8 mouse cellular contexts compared by ENCODE assay signal in genomic region chr2:71981343-71981851, GRCm38 (mm10). TPM values are rescaled to one million over a fixed set of nuclear protein-coding genes. Genes with fewer than 3 reads are reported as not detected.
DNase-seq lines count a peak whose midpoint lies in the region; ATAC-seq and TF ChIP-seq lines count a peak whose summit lies in the region.

No protein-coding gene starts in this region.

- H3K4me1 ChIP-seq in liver, embryonic 16.5 days (ENCODE audit: control insufficient read depth, low read depth, low read length), result no peaks in the 10 kb centered on the region; the same call in 1 of the 2 replicates

- peak overlapping the region; percentile 66 for H3K4me2 ChIP-seq in liver, embryonic 16.5 days (ENCODE audit: low read depth, low read length)

- peak overlapping the region; percentile 94 for H3K27ac ChIP-seq in left cerebral cortex, adult 2 months
- H3K27ac ChIP-seq in liver, embryonic 16.5 days (ENCODE audit: low read length), result no peak overlapping the region

- no peak for ATAC-seq in liver, embryonic 16.5 days (ENCODE audit: low read depth)
- ATAC-seq in erythroid progenitor cell, adult 5-6 weeks (replicated peaks; ENCODE audit: low FRiP score, poor library complexity, severe bottlenecking), result no peak

- no peak for DNase-seq in left cerebral cortex, adult 2 months (ENCODE audit: extremely low spot score in 1 of 2, low spot score in 2 of 2)
- no peak for DNase-seq in left cerebral cortex, postnatal 14 days (ENCODE audit: low spot score in 2 of 2)
- DNase-seq in cerebellum, adult 8-10 months, result peak; percentile 64
- DNase-seq in forelimb bud, embryonic 11.5 days (ENCODE audit: low read depth, low spot score), result peak; percentile 7
- no peak for DNase-seq in adrenal gland, adult 8-10 months
- DNase-seq in gastrocnemius, postnatal 25 days, result no peak

- H3K9me3 ChIP-seq in liver, embryonic 16.5 days (replicated peaks; ENCODE audit: control insufficient read depth, low read length), result no peaks in the 10 kb centered on the region

- peak overlapping the region; percentile 55 for H3K4me3 ChIP-seq in left cerebral cortex, adult 2 months
- H3K4me3 ChIP-seq in liver, embryonic 16.5 days (ENCODE audit: low read depth, low read length), result peak overlapping the region; percentile 53

- WGBS in liver, embryonic 16.5 days (ENCODE audit: insufficient replicate concordance), result 14% methylated on average over 24 of the region's 24 CpGs

- peaks cover 15% of the 10 kb centered on the region for H3K27me3 ChIP-seq in liver, embryonic 16.5 days (ENCODE audit: control insufficient read depth, insufficient read depth, low read depth, low read length)

- intact Hi-C loops in left cerebral cortex, adult 2 months (cut with DNase I), result loop anchor here (2.0 kb wide), 1 partner anchor 33 kb away; no protein-coding TSS in a partner anchor
- intact Hi-C loops in left cerebral cortex, postnatal 14 days (cut with DNase I), result no loop called here

- H3K9ac ChIP-seq in liver, embryonic 16.5 days (ENCODE audit: low read depth, low read length), result no peak overlapping the region

- no peak for TF ChIP-seq CTCF in left cerebral cortex, adult 2 months (IDR thresholded peaks at IDR 0.05)

- no peaks in the 10 kb centered on the region for H3K36me3 ChIP-seq in liver, embryonic 16.5 days (ENCODE audit: control insufficient read depth, insufficient read depth)

RNA-seq across cellular contexts. Expression of gene Rapgef4, which starts 0.4 kb away (rescaled TPM):
- total RNA-seq in left cerebral cortex, adult 2 months (2021), result 100 to 1,000 TPM; 442 to 451 TPM
- total RNA-seq in left cerebral cortex, postnatal 14 days (2021), result 100 to 1,000 TPM; 207 to 220 TPM
- polyA plus RNA-seq in liver, embryonic 16.5 days (2015; fragmentation: Nextera tagmentation; extraction: Ambion mirVana), result 7.0 and 7.8 TPM in 2 replicates
- total RNA-seq in erythroid progenitor cell, adult 5-6 weeks (2015; ENCODE audit: low replicate concordance), result 0.42 TPM in 1 of 2 replicates, not detected in the other
- not detected in 2 replicates for total RNA-seq in erythroid progenitor cell, adult 5-6 weeks (2017; ENCODE audit: low replicate concordance)
- total RNA-seq in adrenal gland, adult 8-10 months (2022), result 100 to 1,000 TPM; 138 to 583 (median 298) TPM
- total RNA-seq in gastrocnemius, postnatal 25 days (2021), result 1 to 10 TPM; 1.8 to 2.3 TPM

Comparison
In these comparisons a context has a peak if more than half of its experiments do, and no peak if none do; other contexts are left out.
1. DNase-seq: peak in cerebellum, adult 8-10 months (single experiment) and forelimb bud, embryonic 11.5 days (single experiment); none in left cerebral cortex, adult 2 months (0 of 2), left cerebral cortex, postnatal 14 days (0 of 2), adrenal gland, adult 8-10 months (single experiment) and gastrocnemius, postnatal 25 days (single experiment).
2. RNA of gene Rapgef4, which starts 0.4 kb away (total RNA-seq): 442 to 451 TPM in left cerebral cortex, adult 2 months, 138 to 583 TPM in adrenal gland, adult 8-10 months and 207 to 220 TPM in left cerebral cortex, postnatal 14 days; 1.8 to 2.3 TPM in gastrocnemius, postnatal 25 days and 0.42 TPM in erythroid progenitor cell, adult 5-6 weeks; every median in the first group is over 10 times any median in the second.